Mouse (Mus musculus): ENCODE measurements around the gene Sag. TPM values are rescaled to one million over a fixed set of nuclear protein-coding genes. Genes with fewer than 3 reads are reported as not detected.

The Sag gene
- polyA plus RNA-seq, 1 experiment, result 2.0 TPM

GRCm38 (mm10) chr1:87846801-87847474, 43.5 kb downstream of the Sag start:
- Histone ChIP-seq H3K4me3 (ENCODE audit: control insufficient read depth, insufficient read depth, low read length) (no peak overlapping the region), H3K4me1 (replicated peaks; ENCODE audit: control insufficient read depth, insufficient read depth, low read length) (peaks cover 43% of the 10 kb centered on the region), H3K27ac (ENCODE audit: control insufficient read depth, insufficient read depth, low read length) (peak overlapping the region; percentile 100), H3K27me3 (ENCODE audit: control insufficient read depth, insufficient read depth, low read length) (no peaks in the 10 kb centered on the region), H3K36me3 (ENCODE audit: control insufficient read depth, insufficient read depth, low read length) (no peaks in the 10 kb centered on the region)
- peak; percentile 81 for DNase-seq
- 0% methylated on average over 2 of the region's 2 CpGs for WGBS
- TF ChIP-seq CTCF (IDR thresholded peaks at IDR 0.05; ENCODE audit: borderline replicate concordance, control insufficient read depth, extremely low read depth, insufficient read depth, low read length, poor library complexity) (peak; percentile 26; the same call in 1 of the 2 replicates), POLR2A (IDR thresholded peaks at IDR 0.05; ENCODE audit: control insufficient read depth, extremely low read depth, insufficient read depth, low read length, poor library complexity) (peak; percentile 48; the same call in 1 of the 2 replicates)

- Histone ChIP-seq H3K27ac (ENCODE audit: control insufficient read depth, insufficient read depth, low read length) (peak overlapping the region; percentile 100), H3K4me1 (replicated peaks; ENCODE audit: control insufficient read depth, insufficient read depth, low read length) (peaks cover 49% of the 10 kb centered on the region), H3K4me3 (ENCODE audit: control insufficient read depth, insufficient read depth, low read length) (no peak overlapping the region), H3K36me3 (ENCODE audit: control insufficient read depth, insufficient read depth, low read length) (no peaks in the 10 kb centered on the region), H3K27me3 (ENCODE audit: control insufficient read depth, insufficient read depth, low read length) (no peaks in the 10 kb centered on the region)
- no peak for TF ChIP-seq CTCF (IDR thresholded peaks at IDR 0.05; ENCODE audit: borderline replicate concordance, control insufficient read depth, extremely low read depth, insufficient read depth, low read length, poor library complexity)
- no peak for TF ChIP-seq POLR2A (IDR thresholded peaks at IDR 0.05; ENCODE audit: control insufficient read depth, extremely low read depth, insufficient read depth, low read length, poor library complexity)
- 16% methylated on average over 4 of the region's 4 CpGs for WGBS
- DNase-seq, result peak; percentile 35
These were observed 44.1 kb downstream of the Sag start for GRCm38 (mm10) chr1:87847475-87848168.

- H3K4me1 ChIP-seq (replicated peaks; ENCODE audit: control insufficient read depth, insufficient read depth, low read length), result peaks cover 51% of the 10 kb centered on the region
- 88% methylated on average over 11 of the region's 11 CpGs for WGBS
- H3K27me3 ChIP-seq (ENCODE audit: control insufficient read depth, insufficient read depth, low read length), result no peaks in the 10 kb centered on the region
- H3K27ac ChIP-seq (ENCODE audit: control insufficient read depth, insufficient read depth, low read length), result peak overlapping the region; percentile 71
- TF ChIP-seq CTCF (IDR thresholded peaks at IDR 0.05; ENCODE audit: borderline replicate concordance, control insufficient read depth, extremely low read depth, insufficient read depth, low read length, poor library complexity), result no peak
- no peak for TF ChIP-seq POLR2A (IDR thresholded peaks at IDR 0.05; ENCODE audit: control insufficient read depth, extremely low read depth, insufficient read depth, low read length, poor library complexity)
- H3K36me3 ChIP-seq (ENCODE audit: control insufficient read depth, insufficient read depth, low read length), result no peaks in the 10 kb centered on the region
- peak; percentile 40 for DNase-seq
- H3K4me3 ChIP-seq (ENCODE audit: control insufficient read depth, insufficient read depth, low read length), result no peak overlapping the region
These were observed 44.9 kb downstream of the Sag start for GRCm38 (mm10) chr1:87848237-87848996.

GRCm38 (mm10) chr1:87849278-87849677, 45.8 kb downstream of the Sag start:
- no peak overlapping the region; the same call in 1 of the 2 replicates for H3K27ac ChIP-seq (ENCODE audit: control insufficient read depth, insufficient read depth, low read length)
- no peak overlapping the region for H3K4me3 ChIP-seq (ENCODE audit: control insufficient read depth, insufficient read depth, low read length)
- H3K36me3 ChIP-seq (ENCODE audit: control insufficient read depth, insufficient read depth, low read length), result no peaks in the 10 kb centered on the region
- no peaks in the 10 kb centered on the region for H3K27me3 ChIP-seq (ENCODE audit: control insufficient read depth, insufficient read depth, low read length)
- no peak for TF ChIP-seq CTCF (IDR thresholded peaks at IDR 0.05; ENCODE audit: borderline replicate concordance, control insufficient read depth, extremely low read depth, insufficient read depth, low read length, poor library complexity)
- no peak for TF ChIP-seq POLR2A (IDR thresholded peaks at IDR 0.05; ENCODE audit: control insufficient read depth, extremely low read depth, insufficient read depth, low read length, poor library complexity)
- DNase-seq, result no peak
- 51% methylated on average over 5 of the region's 5 CpGs for WGBS
- H3K4me1 ChIP-seq (replicated peaks; ENCODE audit: control insufficient read depth, insufficient read depth, low read length), result peaks cover 51% of the 10 kb centered on the region

GRCm38 (mm10) chr1:87851344-87851743, 47.9 kb downstream of the Sag start:
- no peak for TF ChIP-seq CTCF (IDR thresholded peaks at IDR 0.05; ENCODE audit: borderline replicate concordance, control insufficient read depth, extremely low read depth, insufficient read depth, low read length, poor library complexity)
- no peak for TF ChIP-seq POLR2A (IDR thresholded peaks at IDR 0.05; ENCODE audit: control insufficient read depth, extremely low read depth, insufficient read depth, low read length, poor library complexity)
- Histone ChIP-seq H3K27ac (ENCODE audit: control insufficient read depth, insufficient read depth, low read length) (peak overlapping the region; percentile 45; the same call in 1 of the 2 replicates), H3K4me3 (ENCODE audit: control insufficient read depth, insufficient read depth, low read length) (no peak overlapping the region), H3K27me3 (ENCODE audit: control insufficient read depth, insufficient read depth, low read length) (no peaks in the 10 kb centered on the region), H3K4me1 (replicated peaks; ENCODE audit: control insufficient read depth, insufficient read depth, low read length) (peaks cover 49% of the 10 kb centered on the region), H3K36me3 (ENCODE audit: control insufficient read depth, insufficient read depth, low read length) (no peaks in the 10 kb centered on the region)
- DNase-seq, result peak; percentile 38
- 79% methylated on average over 3 of the region's 3 CpGs for WGBS
